Mouse (Mus musculus) liver, adult 2 months (tissue): ENCODE measurements at regions not wholly inside any gene's neighbourhood (a gene's known extent, or its start where the extent isn't known, plus 50 kb on each side); places are given as distances from the start of the nearest gene placed in this dataset.

Experiments used
- CTCF ChIP-seq: fragments of 200-500 bp; IDR thresholded peaks from 2 replicates; pipeline ENCODE4 v1.5.1; 2011; ENCODE audit warnings: low read depth, low read length, control low read depth
- POLR2A ChIP-seq: fragments of 200-500 bp; IDR thresholded peaks from 2 replicates; pipeline ENCODE4 v1.6.1; 2011; ENCODE audit warnings: low read length, control low read depth; ENCODE audit not compliant: insufficient read depth; ENCODE audit errors: extremely low read depth

DNA sequence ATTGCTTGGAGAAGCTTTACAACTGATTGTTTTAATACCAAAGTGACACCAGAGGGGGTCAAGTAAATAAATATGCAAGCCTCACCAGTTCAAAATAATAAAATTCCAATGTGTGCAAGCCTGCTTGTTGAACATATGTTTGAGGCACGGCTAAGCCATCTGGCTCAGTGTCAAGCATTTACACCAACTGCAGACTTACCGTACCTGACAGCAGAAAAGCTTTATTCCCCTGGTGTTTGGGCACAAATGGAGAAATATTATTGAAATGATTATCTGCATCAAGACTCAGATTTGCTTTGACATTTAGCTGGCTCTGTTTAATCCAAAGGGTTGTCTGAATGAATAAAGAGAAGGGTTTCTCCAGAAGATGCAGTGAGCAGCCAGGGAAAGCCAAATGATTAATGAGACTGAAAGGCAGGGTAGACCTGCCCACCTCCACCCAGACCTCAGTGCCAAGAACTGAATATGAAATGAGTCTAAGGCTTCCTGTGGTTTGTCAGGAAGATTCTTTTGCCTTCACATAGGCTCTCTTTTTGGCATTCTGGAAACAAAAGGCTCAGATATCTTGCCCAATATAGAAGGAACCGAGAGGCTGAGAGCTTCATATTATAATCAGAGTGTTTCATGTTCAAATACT is 325.6 kb upstream of the Galnt5 start:
- TF ChIP-seq POLR2A (no peak), CTCF (no peak)
